Mouse (Mus musculus) C2C12 (cell line): Measurements from ENCODE around the gene Strip2.

Source experiments
- CTCF ChIP-seq: IDR thresholded peaks from one replicate; pipeline ENCODE4 v1.5.1; 2011; ENCODE audit not compliant: control insufficient read depth, insufficient read depth, insufficient read length
- MYOG ChIP-seq: IDR thresholded peaks from one replicate; pipeline ENCODE4 v1.6.1; 2011; ENCODE audit not compliant: control insufficient read depth, insufficient read length; ENCODE audit errors: extremely low read depth

- no peak for TF ChIP-seq CTCF
- no peak for TF ChIP-seq MYOG
These were observed 68.7 kb downstream of the Strip2 start for GRCm38 (mm10) chr6:29985504-29985903.
